Mouse (Mus musculus): Measurements from ENCODE around the gene Ccdc158. TPM values are rescaled to one million over a fixed set of nuclear protein-coding genes. Genes with fewer than 3 reads are reported as not detected.
A peak's percentile ranks its signal among the peaks of the same experiment; 100 is the strongest.

Gene Ccdc158
- 0.13 and 0.16 TPM in 2 replicates for polyA plus RNA-seq (2012; rRNA removed)

DNA sequence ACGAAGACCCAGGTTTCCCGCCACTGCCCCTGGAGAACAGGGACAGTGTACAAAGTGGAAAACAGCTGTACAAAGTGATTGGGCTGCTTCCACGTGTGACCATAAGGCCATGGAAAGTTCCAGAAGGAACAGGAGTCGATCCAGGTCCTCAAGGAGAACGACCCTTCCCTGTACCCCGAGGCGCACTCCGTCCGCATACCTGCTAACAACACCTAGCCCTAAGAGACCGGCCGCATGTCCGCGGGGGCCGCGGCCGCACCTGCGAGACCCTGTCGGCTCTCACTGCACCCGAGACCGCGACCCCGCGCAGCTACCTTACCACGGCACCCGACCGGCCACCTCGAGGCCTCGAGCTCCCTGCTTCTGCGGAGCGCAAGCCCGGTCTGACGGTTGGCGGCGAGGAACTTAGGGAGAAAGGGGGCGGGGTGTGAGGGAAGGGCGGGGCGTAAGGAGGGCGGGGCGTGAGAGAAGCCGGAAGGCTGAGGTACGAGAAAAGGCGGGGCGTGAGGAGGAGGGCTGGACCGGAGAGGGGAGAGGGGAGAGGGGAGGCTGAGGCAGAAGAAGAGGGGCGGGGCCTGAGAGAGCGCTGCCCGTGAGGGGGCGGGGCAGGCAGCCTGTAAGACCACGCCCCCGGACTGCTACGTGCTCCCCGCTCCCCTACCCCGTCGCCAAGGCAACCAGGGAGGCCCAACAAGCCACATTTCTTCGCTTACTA is at the start of gene Ccdc158:
Gene Ccdc158 (minus strand): TSS at position 413 of the 715 bp plus-strand sequence.
- DNase-seq, result peak; percentile 21 to 26
- H3K4me1 ChIP-seq (ENCODE audit: control insufficient read depth, insufficient read depth, low read length), result no peaks in the 10 kb centered on the region; the same call in 1 of the 2 replicates
- H3K27ac ChIP-seq (ENCODE audit: insufficient read depth, low read length), result no peak within 1 kb of the TSS
- WGBS, result 14% methylated on average over 51 of the region's 55 CpGs
- no peaks in the 10 kb centered on the region; the same call in 1 of the 2 replicates for H3K27me3 ChIP-seq (ENCODE audit: control insufficient read depth, insufficient read depth, low read length)
- TF ChIP-seq POLR2A (IDR thresholded peaks at IDR 0.05; ENCODE audit: borderline replicate concordance, insufficient read depth, low read length) (no peak), CTCF (IDR thresholded peaks at IDR 0.05; ENCODE audit: borderline replicate concordance, insufficient read depth, low read depth, low read length) (no peak)
- H3K4me3 ChIP-seq (replicated peaks; ENCODE audit: insufficient read depth, low read depth, low read length), result peak within 1 kb of the TSS; percentile 28

DNA sequence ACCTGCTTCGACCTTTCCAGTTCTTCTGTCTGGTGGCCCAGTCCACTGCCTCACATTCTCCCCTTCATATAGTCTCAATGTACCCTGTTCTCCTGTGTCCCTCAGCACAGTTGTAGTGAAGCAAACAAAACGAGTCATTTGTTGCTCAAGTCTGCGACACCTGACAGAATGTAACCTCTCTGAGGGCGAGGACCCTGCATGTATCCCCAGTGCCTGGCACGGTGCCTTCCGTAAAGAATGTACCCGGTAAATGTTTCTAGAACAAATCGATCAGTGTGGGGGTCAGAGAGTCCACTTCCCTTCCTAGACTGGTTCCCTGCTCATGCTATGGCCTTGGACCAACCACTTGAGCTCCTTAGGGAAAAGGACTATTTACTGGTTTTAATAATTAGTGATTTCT is 46.5 kb upstream of the Ccdc158 start:
- Histone ChIP-seq H3K27me3 (ENCODE audit: control insufficient read depth, insufficient read depth, low read length) (no peaks in the 10 kb centered on the region), H3K4me3 (replicated peaks; ENCODE audit: insufficient read depth, low read depth, low read length) (no peak overlapping the region), H3K4me1 (ENCODE audit: control insufficient read depth, insufficient read depth, low read length) (no peaks in the 10 kb centered on the region), H3K27ac (ENCODE audit: insufficient read depth, low read length) (no peak overlapping the region)
- DNase-seq, result no peak
- WGBS, result 88% methylated on average over 8 of the region's 8 CpGs
- TF ChIP-seq CTCF (IDR thresholded peaks at IDR 0.05; ENCODE audit: borderline replicate concordance, insufficient read depth, low read depth, low read length) (no peak), POLR2A (IDR thresholded peaks at IDR 0.05; ENCODE audit: borderline replicate concordance, insufficient read depth, low read length) (no peak)

DNA sequence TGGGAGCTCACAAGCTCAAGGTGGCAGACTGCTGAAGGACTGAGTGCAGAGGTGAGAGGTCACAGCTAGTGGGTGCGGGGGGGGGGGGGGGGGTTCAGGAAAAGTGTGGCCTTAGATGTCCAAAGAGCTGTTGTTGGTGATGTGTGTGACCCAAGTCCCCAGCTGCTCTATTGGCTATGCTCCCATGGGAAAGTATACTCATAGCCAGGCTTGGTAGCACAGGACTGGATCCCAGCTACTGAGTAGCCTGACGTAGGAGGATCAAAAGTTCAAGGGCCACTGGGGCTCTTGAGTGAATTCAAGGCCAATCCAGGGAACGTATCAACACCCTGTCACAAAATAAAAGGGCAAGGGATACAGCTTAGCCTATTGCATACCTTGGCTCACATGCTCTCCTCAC is 43.8 kb upstream of the Ccdc158 start:
- Histone ChIP-seq H3K4me3 (replicated peaks; ENCODE audit: insufficient read depth, low read depth, low read length) (no peak overlapping the region), H3K4me1 (ENCODE audit: control insufficient read depth, insufficient read depth, low read length) (no peaks in the 10 kb centered on the region), H3K27me3 (ENCODE audit: control insufficient read depth, insufficient read depth, low read length) (no peaks in the 10 kb centered on the region), H3K27ac (ENCODE audit: insufficient read depth, low read length) (no peak overlapping the region)
- TF ChIP-seq CTCF (IDR thresholded peaks at IDR 0.05; ENCODE audit: borderline replicate concordance, insufficient read depth, low read depth, low read length), result no peak
- no peak for TF ChIP-seq POLR2A (IDR thresholded peaks at IDR 0.05; ENCODE audit: borderline replicate concordance, insufficient read depth, low read length)
- 80% methylated on average over 3 of the region's 3 CpGs for WGBS
- no peak for DNase-seq

DNA sequence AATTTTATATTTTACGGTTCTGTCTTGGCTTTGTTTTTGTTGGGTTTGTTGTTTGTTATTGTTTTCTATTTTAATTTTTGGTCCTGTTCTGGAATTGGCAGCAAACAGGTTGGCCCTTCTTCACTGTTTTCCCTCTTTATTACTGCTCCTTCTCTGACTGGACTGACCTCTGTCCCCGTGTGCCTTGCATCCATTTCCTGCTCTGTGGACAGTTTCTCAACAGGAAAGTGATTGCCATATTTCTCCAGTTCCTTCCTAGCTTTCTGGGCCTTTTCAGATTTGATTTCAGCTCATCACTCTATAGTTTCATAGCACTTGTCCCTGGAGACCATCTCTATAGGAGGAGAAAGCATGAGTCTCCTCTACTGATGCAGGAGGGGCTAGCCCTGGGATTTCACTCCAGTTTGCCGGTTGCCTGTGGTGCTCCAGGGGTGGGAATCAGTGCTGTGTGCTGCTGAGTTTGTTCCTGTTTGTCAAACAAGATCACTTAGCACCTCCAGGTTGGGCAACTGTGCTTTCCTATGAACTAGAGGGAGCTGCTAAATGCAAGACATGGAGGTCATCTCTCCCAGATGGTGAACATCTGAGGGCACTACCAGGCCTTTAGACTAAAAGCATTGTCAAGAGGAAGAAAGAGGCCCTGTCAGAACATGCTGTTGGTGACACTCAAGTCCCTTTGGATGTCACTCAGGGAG is 42.7 kb upstream of the Ccdc158 start:
- 89% methylated on average over 3 of the region's 3 CpGs for WGBS
- H3K27ac ChIP-seq (ENCODE audit: insufficient read depth, low read length), result no peak overlapping the region
- no peak for DNase-seq
- TF ChIP-seq CTCF (IDR thresholded peaks at IDR 0.05; ENCODE audit: borderline replicate concordance, insufficient read depth, low read depth, low read length) (no peak), POLR2A (IDR thresholded peaks at IDR 0.05; ENCODE audit: borderline replicate concordance, insufficient read depth, low read length) (no peak)
- H3K4me3 ChIP-seq (replicated peaks; ENCODE audit: insufficient read depth, low read depth, low read length), result no peak overlapping the region
- H3K4me1 ChIP-seq (ENCODE audit: control insufficient read depth, insufficient read depth, low read length), result no peaks in the 10 kb centered on the region
- no peaks in the 10 kb centered on the region for H3K27me3 ChIP-seq (ENCODE audit: control insufficient read depth, insufficient read depth, low read length)

DNA sequence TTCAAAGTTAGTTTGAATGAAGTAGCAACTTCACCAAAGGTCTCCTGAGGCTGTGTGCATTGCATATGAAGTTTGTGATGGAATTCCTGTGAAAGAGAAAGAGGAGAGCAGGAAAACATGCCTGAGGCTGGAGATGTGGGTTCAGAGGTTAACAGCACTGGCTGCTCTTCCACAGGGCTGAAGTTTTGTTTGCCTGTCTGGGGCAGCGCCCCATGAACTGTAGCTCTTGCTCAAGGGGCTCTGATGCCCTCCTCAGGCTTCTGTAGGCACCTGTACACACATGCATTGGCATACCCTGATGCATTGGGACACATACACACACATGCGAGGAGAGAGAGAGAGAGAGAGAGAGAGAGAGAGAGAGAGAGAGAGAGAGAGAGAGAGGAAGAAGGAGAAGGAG is 40.8 kb upstream of the Ccdc158 start:
- TF ChIP-seq POLR2A (IDR thresholded peaks at IDR 0.05; ENCODE audit: borderline replicate concordance, insufficient read depth, low read length) (no peak), CTCF (IDR thresholded peaks at IDR 0.05; ENCODE audit: borderline replicate concordance, insufficient read depth, low read depth, low read length) (no peak)
- WGBS, result 79% methylated on average over 2 of the region's 2 CpGs
- H3K27ac ChIP-seq (ENCODE audit: insufficient read depth, low read length), result no peak overlapping the region
- H3K4me1 ChIP-seq (ENCODE audit: control insufficient read depth, insufficient read depth, low read length), result no peaks in the 10 kb centered on the region
- no peak overlapping the region for H3K4me3 ChIP-seq (replicated peaks; ENCODE audit: insufficient read depth, low read depth, low read length)
- no peaks in the 10 kb centered on the region for H3K27me3 ChIP-seq (ENCODE audit: control insufficient read depth, insufficient read depth, low read length)
- DNase-seq, result no peak

DNA sequence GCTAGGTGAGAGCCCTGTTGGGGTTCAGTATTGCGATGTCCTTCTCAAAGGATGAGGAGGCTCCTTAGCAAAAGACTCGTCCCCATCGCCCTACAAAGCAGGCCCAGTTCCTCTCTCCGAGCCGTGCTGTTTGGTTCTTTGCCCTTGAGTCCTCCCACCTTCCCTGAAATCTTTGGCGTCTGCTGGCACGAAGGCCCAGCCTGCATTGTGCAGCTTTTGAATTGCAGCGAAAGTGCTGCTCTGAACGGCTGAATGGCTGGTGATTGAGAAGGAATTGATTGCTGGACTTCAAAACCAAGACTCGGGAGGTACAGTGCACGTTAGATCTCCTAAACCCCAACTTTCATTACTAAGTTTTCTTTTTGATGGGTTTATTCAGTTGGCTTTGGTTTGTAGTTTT is 40.2 kb upstream of the Ccdc158 start:
- DNase-seq, result no peak
- H3K4me3 ChIP-seq (replicated peaks; ENCODE audit: insufficient read depth, low read depth, low read length), result no peak overlapping the region
- WGBS, result 42% methylated on average over 11 of the region's 11 CpGs

DNA sequence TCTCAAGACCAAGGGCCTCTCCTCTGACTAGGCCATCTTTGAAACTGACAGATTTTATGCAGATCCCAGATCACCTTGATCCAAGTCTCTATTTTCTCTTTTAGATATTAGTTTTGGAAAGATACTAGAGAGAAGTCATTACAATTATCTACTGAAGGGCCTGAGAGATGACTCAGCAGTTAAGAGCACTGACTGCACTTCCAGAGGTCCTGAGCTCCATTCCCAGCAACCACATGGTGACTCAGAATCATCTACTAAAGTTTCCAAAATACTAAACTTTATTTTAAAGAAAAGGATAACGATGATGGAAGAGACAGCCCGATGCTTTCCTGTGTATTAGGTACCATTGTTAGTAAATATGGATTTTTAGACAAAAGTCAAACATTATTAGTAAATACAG is 39.8 kb upstream of the Ccdc158 start:
- H3K27ac ChIP-seq (ENCODE audit: insufficient read depth, low read length), result no peak overlapping the region
- no peak for DNase-seq
- WGBS, result 96% methylated on average over 2 of the region's 2 CpGs
- H3K27me3 ChIP-seq (ENCODE audit: control insufficient read depth, insufficient read depth, low read length), result no peaks in the 10 kb centered on the region
- H3K4me3 ChIP-seq (replicated peaks; ENCODE audit: insufficient read depth, low read depth, low read length), result no peak overlapping the region
- TF ChIP-seq POLR2A (IDR thresholded peaks at IDR 0.05; ENCODE audit: borderline replicate concordance, insufficient read depth, low read length) (no peak), CTCF (IDR thresholded peaks at IDR 0.05; ENCODE audit: borderline replicate concordance, insufficient read depth, low read depth, low read length) (no peak)
- H3K4me1 ChIP-seq (ENCODE audit: control insufficient read depth, insufficient read depth, low read length), result no peaks in the 10 kb centered on the region

More for the DNA sequence above, 40.2 kb upstream of the Ccdc158 start:
- H3K27ac ChIP-seq (ENCODE audit: insufficient read depth, low read length), result no peak overlapping the region
- no peaks in the 10 kb centered on the region for H3K4me1 ChIP-seq (ENCODE audit: control insufficient read depth, insufficient read depth, low read length)
- no peaks in the 10 kb centered on the region for H3K27me3 ChIP-seq (ENCODE audit: control insufficient read depth, insufficient read depth, low read length)
- no peak for TF ChIP-seq CTCF (IDR thresholded peaks at IDR 0.05; ENCODE audit: borderline replicate concordance, insufficient read depth, low read depth, low read length)
- TF ChIP-seq POLR2A (IDR thresholded peaks at IDR 0.05; ENCODE audit: borderline replicate concordance, insufficient read depth, low read length), result no peak

Data from cerebellum, adult 2 months (tissue).